Mouse (Mus musculus): ENCODE measurements around the gene Trim13. TPM values are rescaled to one million over a fixed set of nuclear protein-coding genes. Genes with fewer than 3 reads are reported as not detected.

The Trim13 gene
- polyA plus RNA-seq, 1 experiment from 2014 or later = 3.9 TPM

DNA sequence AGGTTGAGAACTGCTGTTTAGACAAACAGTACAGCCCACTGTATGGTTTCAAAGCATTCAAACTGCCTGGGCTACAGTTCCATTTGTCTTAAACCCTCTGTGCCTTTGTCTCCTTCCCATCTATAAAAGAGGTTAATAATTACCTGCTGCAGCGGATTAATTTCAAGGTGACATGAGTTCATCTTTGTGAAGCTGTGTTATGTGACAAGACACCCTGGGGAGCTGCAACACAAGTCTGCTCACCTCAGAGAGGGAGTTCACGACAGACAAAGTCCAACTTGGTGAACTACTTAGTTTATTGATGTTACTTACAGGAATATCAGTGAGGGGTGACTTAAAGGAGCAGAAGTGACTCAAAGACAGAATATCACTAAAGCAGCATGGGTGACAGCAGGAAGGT, 25.9 kb upstream of the Trim13 start:
- Histone ChIP-seq H3K27ac (ENCODE audit: low read length) (no peak overlapping the region), H3K9ac (ENCODE audit: low read depth, low read length) (no peak overlapping the region), H3K4me2 (ENCODE audit: low read depth, low read length) (no peak overlapping the region), H3K36me3 (ENCODE audit: control insufficient read depth, insufficient read depth) (no peaks in the 10 kb centered on the region), H3K4me1 (ENCODE audit: control insufficient read depth, low read depth, low read length) (no peaks in the 10 kb centered on the region), H3K27me3 (ENCODE audit: control insufficient read depth, insufficient read depth, low read depth, low read length) (no peaks in the 10 kb centered on the region), H3K4me3 (ENCODE audit: low read depth, low read length) (no peak overlapping the region), H3K9me3 (replicated peaks; ENCODE audit: control insufficient read depth, low read length) (no peaks in the 10 kb centered on the region)
- 61% methylated on average over 2 of the region's 2 CpGs for whole genome bisulfite sequencing (ENCODE audit: insufficient replicate concordance)
- no peak for ATAC-seq (ENCODE audit: low read depth)

DNA sequence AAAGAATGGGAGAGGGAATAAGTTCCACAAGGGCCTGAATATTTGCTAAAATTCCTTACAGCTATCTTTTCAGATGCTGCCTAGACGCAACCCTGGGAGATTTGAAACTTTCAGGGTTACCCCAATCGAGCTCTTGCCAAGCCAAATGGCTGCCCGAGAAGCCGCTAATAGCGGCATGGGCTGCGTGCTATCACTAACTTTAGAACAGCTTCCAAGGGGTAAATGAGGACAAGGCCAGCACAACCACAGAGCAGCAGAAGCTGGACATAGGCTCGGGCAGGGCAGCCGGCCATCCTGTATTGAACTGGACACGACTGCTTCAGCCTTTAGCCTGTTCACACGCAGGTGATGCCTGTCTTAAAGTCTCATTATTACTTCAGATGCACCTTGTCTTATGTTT, 23.0 kb upstream of the Trim13 start:
- Histone ChIP-seq H3K4me1 (ENCODE audit: control insufficient read depth, low read depth, low read length) (no peaks in the 10 kb centered on the region), H3K27me3 (ENCODE audit: control insufficient read depth, insufficient read depth, low read depth, low read length) (no peaks in the 10 kb centered on the region), H3K4me2 (ENCODE audit: low read depth, low read length) (no peak overlapping the region), H3K27ac (ENCODE audit: low read length) (no peak overlapping the region), H3K36me3 (ENCODE audit: control insufficient read depth, insufficient read depth) (no peaks in the 10 kb centered on the region), H3K4me3 (ENCODE audit: low read depth, low read length) (no peak overlapping the region), H3K9ac (ENCODE audit: low read depth, low read length) (no peak overlapping the region), H3K9me3 (replicated peaks; ENCODE audit: control insufficient read depth, low read length) (no peaks in the 10 kb centered on the region)
- no peak for ATAC-seq (ENCODE audit: low read depth)
- 70% methylated on average over 10 of the region's 10 CpGs for WGBS (ENCODE audit: insufficient replicate concordance)

DNA sequence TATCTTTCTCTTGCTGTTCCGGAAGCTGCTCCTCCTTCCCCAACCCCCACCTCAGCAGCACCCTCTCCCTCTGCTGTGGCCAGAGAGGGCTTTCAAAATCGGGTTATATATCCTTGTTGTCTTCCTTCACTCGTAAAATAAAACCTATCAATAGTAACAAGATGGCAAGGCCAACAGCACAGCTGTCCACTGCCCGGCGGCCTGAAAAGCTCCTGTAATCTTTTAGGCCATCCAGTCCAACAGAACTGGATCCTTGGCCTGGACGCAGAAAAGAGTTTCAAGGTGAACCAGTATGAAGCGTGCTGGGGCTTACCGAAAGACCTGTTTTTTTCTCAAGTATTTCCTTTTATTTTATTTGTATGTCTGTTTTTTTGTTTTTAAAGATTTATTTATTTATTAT, 22.1 kb upstream of the Trim13 start:
- ATAC-seq (ENCODE audit: low read depth) = no peak
- Histone ChIP-seq H3K4me1 (ENCODE audit: control insufficient read depth, low read depth, low read length) (no peaks in the 10 kb centered on the region), H3K27me3 (ENCODE audit: control insufficient read depth, insufficient read depth, low read depth, low read length) (no peaks in the 10 kb centered on the region), H3K9ac (ENCODE audit: low read depth, low read length) (no peak overlapping the region), H3K27ac (ENCODE audit: low read length) (no peak overlapping the region), H3K36me3 (ENCODE audit: control insufficient read depth, insufficient read depth) (no peaks in the 10 kb centered on the region), H3K4me3 (ENCODE audit: low read depth, low read length) (no peak overlapping the region), H3K9me3 (replicated peaks; ENCODE audit: control insufficient read depth, low read length) (no peaks in the 10 kb centered on the region), H3K4me2 (ENCODE audit: low read depth, low read length) (no peak overlapping the region)
- WGBS (ENCODE audit: insufficient replicate concordance) = 70% methylated on average over 8 of the region's 8 CpGs

DNA sequence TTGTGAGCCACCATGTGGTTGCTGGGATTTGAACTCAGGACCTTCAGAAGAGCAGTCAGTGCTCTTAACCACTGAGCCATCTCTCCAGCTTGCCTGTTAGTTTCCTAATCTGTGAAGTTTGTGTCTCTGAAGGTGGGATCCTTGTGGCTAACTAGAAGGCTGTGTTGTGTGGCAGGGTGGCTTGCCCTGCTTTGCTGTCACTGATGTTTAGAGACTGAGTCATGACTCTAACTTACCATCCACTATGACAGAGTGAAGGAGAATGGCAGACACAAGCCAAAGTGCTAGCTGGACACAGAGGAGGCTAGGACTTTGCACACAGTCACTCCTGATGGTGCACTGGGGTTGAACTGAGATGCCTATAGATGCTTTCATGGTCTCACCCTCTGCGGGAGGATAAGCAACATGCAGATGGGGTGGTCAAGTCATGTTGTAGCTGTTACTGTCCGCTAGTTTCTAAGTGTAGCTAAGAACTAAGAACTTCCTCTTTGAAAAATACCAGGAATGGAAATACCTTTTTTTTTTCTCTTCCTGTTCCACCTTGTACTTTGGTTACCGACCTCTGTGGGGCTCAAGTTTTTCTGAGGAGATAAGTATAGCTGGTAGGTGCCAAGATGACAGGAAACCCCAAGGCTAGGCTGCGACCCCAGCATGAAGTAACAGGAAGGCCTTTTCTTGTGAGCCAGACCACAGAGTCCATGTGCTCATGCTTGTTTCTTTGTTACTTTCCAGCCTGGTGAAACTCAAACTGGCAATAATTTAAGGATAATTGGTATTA, 8.6 kb upstream of the Trim13 start:
- Histone ChIP-seq H3K4me1 (ENCODE audit: control insufficient read depth, low read depth, low read length) (no peaks in the 10 kb centered on the region; the same call in 1 of the 2 replicates), H3K27ac (ENCODE audit: low read length) (no peak overlapping the region), H3K9me3 (replicated peaks; ENCODE audit: control insufficient read depth, low read length) (no peaks in the 10 kb centered on the region), H3K4me2 (ENCODE audit: low read depth, low read length) (no peak overlapping the region), H3K4me3 (ENCODE audit: low read depth, low read length) (no peak overlapping the region), H3K9ac (ENCODE audit: low read depth, low read length) (no peak overlapping the region), H3K36me3 (ENCODE audit: control insufficient read depth, insufficient read depth) (no peaks in the 10 kb centered on the region), H3K27me3 (ENCODE audit: control insufficient read depth, insufficient read depth, low read depth, low read length) (no peaks in the 10 kb centered on the region)
- ATAC-seq (ENCODE audit: low read depth) = no peak
- 12% methylated on average over 4 of the region's 4 CpGs for WGBS (ENCODE audit: insufficient replicate concordance)

DNA sequence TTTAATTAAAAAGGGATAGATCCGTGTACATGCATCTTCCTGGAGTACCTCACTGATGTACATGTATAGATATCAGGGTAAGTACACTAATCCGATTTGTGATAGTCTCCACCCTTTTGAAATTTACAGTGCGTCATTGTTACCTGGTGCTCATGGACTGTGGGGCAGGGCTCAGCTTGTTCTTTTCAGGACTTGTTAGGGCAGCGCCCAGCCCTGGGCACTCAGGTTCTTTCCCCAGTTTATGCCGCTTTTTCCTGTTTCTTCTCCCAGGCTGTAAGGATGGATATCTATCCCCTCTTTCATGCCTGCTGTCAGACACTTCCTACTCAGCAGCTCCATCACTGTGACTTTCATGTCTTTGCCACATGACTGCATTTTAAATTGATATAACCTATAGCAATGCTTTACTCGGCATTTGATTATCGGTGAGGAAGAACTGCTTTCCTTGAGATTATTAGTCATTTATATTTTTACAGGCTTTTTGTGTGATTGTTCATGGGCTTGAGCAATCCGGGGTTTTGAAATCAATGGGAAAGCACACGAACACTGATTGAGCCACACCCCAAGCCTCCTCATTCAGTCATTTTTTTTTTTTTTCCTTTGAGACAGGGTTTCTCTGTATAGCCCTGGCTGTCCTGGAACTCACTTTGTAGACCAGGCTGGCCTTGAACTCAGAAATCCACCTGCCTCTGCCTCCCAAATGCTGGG, 1.2 kb upstream of the Trim13 start:
- Histone ChIP-seq H3K36me3 (ENCODE audit: control insufficient read depth, insufficient read depth) (no peaks in the 10 kb centered on the region), H3K27ac (ENCODE audit: low read length) (no peak overlapping the region), H3K9me3 (replicated peaks; ENCODE audit: control insufficient read depth, low read length) (no peaks in the 10 kb centered on the region), H3K4me2 (ENCODE audit: low read depth, low read length) (no peak overlapping the region), H3K9ac (ENCODE audit: low read depth, low read length) (no peak overlapping the region), H3K27me3 (ENCODE audit: control insufficient read depth, insufficient read depth, low read depth, low read length) (no peaks in the 10 kb centered on the region), H3K4me3 (ENCODE audit: low read depth, low read length) (no peak overlapping the region), H3K4me1 (ENCODE audit: control insufficient read depth, low read depth, low read length) (peaks cover 18% of the 10 kb centered on the region)
- WGBS (ENCODE audit: insufficient replicate concordance) = 68% methylated on average over 9 of the region's 9 CpGs
- no peak for ATAC-seq (ENCODE audit: low read depth)

DNA sequence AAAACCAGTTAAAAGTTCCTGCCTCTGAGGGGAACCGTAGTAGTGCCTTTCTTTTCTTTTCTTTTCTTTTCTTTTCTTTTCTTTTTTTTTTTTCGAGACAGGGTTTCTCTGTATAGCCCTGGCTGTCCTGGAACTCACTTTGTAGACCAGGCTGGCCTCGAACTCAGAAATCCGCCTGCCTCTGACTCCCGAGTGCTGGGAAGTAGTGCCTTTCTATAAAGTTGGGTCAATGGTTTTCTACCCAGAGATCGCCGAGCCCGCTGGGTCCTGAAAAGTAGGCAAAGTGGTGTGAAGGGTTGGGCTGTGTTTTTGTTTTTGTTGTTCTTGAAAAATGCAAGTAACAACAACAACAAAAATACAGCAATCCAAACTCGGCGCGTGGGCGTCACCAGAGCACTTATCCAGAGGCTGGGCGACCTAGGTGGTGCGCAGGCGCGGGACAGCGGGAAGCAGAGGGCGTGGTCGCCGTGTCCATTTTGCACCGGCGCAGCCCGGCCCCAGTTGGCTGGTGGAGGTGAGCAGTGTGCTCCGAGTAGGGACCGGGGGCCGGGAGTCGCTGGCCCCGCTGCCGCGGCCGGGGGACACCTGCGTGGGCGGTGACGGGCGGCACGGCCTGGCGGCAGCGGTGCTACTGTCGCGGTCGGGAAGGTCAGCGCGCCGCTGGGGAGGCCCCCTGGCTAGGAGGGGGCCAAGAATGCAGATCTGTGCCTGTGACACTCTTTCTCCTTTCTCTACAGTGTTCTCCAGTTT, 1.2 kb downstream of the Trim13 start:
- peak overlapping the region; percentile 68 for H3K27ac ChIP-seq (ENCODE audit: low read length)
- peaks cover 4% of the 10 kb centered on the region for H3K36me3 ChIP-seq (ENCODE audit: control insufficient read depth, insufficient read depth)
- WGBS (ENCODE audit: insufficient replicate concordance) = 3% methylated on average over 44 of the region's 44 CpGs
- peak overlapping the region; percentile 72 for H3K4me3 ChIP-seq (ENCODE audit: low read depth, low read length)
- H3K27me3 ChIP-seq (ENCODE audit: control insufficient read depth, insufficient read depth, low read depth, low read length) = no peaks in the 10 kb centered on the region
- ATAC-seq (ENCODE audit: low read depth) = peak; percentile 100
- no peaks in the 10 kb centered on the region for H3K9me3 ChIP-seq (replicated peaks; ENCODE audit: control insufficient read depth, low read length)
- H3K4me2 ChIP-seq (ENCODE audit: low read depth, low read length) = peak overlapping the region; percentile 66
- peak overlapping the region; percentile 79 for H3K9ac ChIP-seq (ENCODE audit: low read depth, low read length)
- H3K4me1 ChIP-seq (ENCODE audit: control insufficient read depth, low read depth, low read length) = peaks cover 18% of the 10 kb centered on the region

DNA sequence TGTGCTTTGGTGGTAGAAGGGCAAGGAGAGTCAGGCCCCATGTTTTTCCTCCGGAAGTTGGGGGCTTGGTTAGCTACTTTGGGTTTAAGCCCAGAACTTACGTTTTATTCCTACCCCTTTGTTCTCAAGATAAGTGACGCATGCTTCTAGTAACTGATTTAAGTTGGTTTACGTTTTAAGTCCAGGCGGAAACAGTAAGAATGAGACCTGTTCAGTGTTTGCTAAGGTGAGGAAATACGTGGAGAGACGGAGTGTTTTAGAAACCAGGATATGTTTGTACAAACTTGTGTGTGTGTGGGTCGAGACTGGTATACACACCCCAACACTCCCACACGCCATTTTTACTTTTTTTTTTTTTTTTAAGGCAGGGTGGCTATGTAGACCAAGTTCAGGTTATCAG, 3.3 kb downstream of the Trim13 start:
- H3K9me3 ChIP-seq (replicated peaks; ENCODE audit: control insufficient read depth, low read length) = no peaks in the 10 kb centered on the region
- H3K4me2 ChIP-seq (ENCODE audit: low read depth, low read length) = no peak overlapping the region
- H3K9ac ChIP-seq (ENCODE audit: low read depth, low read length) = no peak overlapping the region
- no peak for ATAC-seq (ENCODE audit: low read depth)
- peaks cover 4% of the 10 kb centered on the region for H3K36me3 ChIP-seq (ENCODE audit: control insufficient read depth, insufficient read depth)
- no peak overlapping the region for H3K4me3 ChIP-seq (ENCODE audit: low read depth, low read length)
- peaks cover 18% of the 10 kb centered on the region for H3K4me1 ChIP-seq (ENCODE audit: control insufficient read depth, low read depth, low read length)
- no peaks in the 10 kb centered on the region for H3K27me3 ChIP-seq (ENCODE audit: control insufficient read depth, insufficient read depth, low read depth, low read length)
- H3K27ac ChIP-seq (ENCODE audit: low read length) = no peak overlapping the region
- WGBS (ENCODE audit: insufficient replicate concordance) = 70% methylated on average over 9 of the region's 9 CpGs

DNA sequence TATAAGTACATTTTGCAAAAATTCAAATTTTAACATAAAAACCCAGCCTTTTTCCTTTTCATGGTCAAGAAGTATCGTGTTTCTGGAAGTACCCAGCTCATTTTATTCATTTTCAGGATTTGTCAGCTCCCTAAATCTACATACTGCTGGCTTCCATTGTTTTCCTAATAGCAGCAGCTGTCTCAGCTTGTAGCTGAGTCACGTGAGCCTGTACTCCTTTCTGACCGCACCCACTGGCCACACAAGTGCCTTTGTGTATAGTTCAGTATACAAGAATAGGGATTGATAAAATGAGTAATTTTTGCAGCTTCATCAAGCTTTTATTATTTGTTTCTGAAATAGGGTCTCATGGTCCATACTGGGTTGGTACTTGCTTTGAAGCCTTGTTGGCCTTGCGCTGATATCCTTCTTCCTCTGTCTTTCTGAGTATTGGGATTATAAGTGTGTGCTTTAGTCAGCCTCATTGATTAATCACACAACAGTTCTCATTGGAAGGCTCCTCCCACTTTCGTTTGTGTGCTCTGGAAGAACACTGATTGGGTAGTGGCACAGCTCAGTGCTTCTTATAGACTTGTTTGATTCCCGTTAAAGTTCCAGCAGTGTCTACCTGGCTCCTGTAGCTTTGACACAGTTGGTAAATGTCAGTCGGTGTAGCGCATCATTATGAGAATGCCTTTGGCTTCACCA, 5.2 kb downstream of the Trim13 start:
- no peak overlapping the region for H3K27ac ChIP-seq (ENCODE audit: low read length)
- H3K36me3 ChIP-seq (ENCODE audit: control insufficient read depth, insufficient read depth) = peaks cover 4% of the 10 kb centered on the region
- peaks cover 15% of the 10 kb centered on the region for H3K4me1 ChIP-seq (ENCODE audit: control insufficient read depth, low read depth, low read length)
- H3K9ac ChIP-seq (ENCODE audit: low read depth, low read length) = no peak overlapping the region
- no peak overlapping the region for H3K4me2 ChIP-seq (ENCODE audit: low read depth, low read length)
- no peaks in the 10 kb centered on the region for H3K9me3 ChIP-seq (replicated peaks; ENCODE audit: control insufficient read depth, low read length)
- 78% methylated on average over 8 of the region's 8 CpGs for WGBS (ENCODE audit: insufficient replicate concordance)
- no peak overlapping the region for H3K4me3 ChIP-seq (ENCODE audit: low read depth, low read length)
- no peaks in the 10 kb centered on the region for H3K27me3 ChIP-seq (ENCODE audit: control insufficient read depth, insufficient read depth, low read depth, low read length)
- no peak for ATAC-seq (ENCODE audit: low read depth)
